Mouse (Mus musculus): ENCODE measurements around the gene Notch1. TPM values are rescaled to one million over a fixed set of nuclear protein-coding genes. Genes with fewer than 3 reads are reported as not detected.
A peak's percentile ranks its signal among the peaks of the same experiment; 100 is the strongest.

Notch1 gene
- polyA plus RNA-seq, 1 experiment: 5.6 TPM

DNA sequence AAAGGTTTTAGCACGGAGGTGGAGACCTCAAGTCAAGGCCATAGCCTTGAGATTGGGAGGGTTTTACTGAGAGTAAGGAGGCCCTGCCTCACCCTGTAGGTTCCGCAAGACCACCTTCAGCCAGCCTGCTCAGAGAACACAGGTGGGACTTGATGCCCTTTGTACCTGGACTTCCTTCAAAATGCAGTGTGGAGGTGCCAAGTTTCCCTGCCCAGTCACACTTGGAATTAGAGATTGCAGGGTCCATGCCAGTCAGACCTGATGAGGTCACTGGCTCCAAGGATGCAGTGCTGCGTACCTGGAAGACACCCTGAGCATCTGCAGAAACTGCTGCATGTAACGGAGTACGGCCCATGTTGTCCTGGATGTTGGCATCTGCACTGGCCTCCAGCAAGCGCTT lies 53.1 kb downstream of the Notch1 start:
- Histone ChIP-seq H3K4me3 (ENCODE audit: insufficient read depth, low read depth, low read length) (no peak overlapping the region), H3K27ac (replicated peaks; ENCODE audit: low read depth, low read length) (no peak overlapping the region), H3K4me1 (ENCODE audit: control insufficient read depth, insufficient read depth, insufficient read length, low read length) (peaks cover 4% of the 10 kb centered on the region; the same call in 1 of the 2 replicates)

DNA sequence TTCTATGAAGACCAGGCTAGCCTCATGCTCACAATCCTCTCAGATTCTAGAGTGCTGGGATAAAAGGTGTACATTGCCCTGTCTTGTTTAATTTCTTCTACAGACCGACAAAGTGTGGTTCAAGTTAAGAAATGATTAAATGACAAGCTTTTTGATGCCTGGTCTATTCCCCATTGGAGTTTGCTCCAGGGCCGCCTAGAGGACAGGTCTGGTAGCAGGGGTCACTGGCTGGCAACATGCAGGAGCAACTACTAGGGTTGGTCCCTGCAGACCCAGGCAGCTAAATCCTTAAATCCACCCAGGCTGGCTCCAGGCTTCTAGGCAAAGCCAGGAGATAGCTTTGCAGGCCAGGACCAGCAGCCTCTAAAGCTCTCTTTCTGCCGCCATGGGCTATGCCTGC lies 53.5 kb downstream of the Notch1 start:
- no peak overlapping the region for H3K4me3 ChIP-seq (ENCODE audit: insufficient read depth, low read depth, low read length)
- H3K4me1 ChIP-seq (ENCODE audit: control insufficient read depth, insufficient read depth, insufficient read length, low read length): peaks cover 5% of the 10 kb centered on the region; the same call in 1 of the 2 replicates
- no peak overlapping the region for H3K27ac ChIP-seq (replicated peaks; ENCODE audit: low read depth, low read length)

DNA sequence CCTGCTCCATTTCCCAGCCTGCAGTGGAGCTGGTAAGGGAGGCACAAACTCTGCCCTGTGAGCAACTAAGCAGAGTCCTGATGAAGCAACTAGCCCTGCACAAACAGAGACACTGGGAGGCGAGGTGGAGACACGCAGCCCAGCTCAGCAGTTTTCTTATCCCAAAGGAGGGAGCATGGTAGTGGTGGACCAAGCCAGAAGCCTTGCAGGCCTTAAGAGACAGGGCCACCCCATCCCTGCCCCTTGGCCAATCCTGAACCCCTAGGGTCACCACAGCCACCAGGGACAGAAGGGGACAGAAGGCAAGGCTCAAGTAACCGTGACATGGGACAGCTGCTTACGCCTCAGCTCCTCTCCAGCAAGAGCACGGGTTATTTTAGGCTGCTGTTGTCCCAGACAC lies 54.8 kb downstream of the Notch1 start:
- Histone ChIP-seq H3K4me1 (ENCODE audit: control insufficient read depth, insufficient read depth, insufficient read length, low read length) (peaks cover 5% of the 10 kb centered on the region; the same call in 1 of the 2 replicates), H3K4me3 (ENCODE audit: insufficient read depth, low read depth, low read length) (no peak overlapping the region), H3K27ac (replicated peaks; ENCODE audit: low read depth, low read length) (no peak overlapping the region)

DNA sequence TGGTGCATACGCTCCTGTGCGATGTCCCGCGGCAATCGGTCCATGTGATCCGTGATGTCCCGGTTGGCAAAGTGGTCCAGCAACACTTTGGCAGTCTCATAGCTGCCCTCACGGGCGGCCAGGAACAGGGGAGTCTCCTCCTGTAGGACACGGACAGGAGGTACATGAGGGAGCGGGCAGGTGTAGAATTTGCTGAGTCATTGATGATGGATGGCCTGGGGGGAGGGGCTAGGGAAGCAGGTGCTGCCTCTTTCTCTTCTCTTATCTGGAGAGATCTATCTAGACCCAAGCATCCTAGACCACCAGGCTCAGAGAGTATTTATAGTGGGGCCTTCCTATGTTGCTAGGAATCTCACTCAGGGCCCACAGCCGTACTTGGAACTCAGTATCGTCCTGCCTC lies 55.6 kb downstream of the Notch1 start:
- peaks cover 5% of the 10 kb centered on the region; the same call in 1 of the 2 replicates for H3K4me1 ChIP-seq (ENCODE audit: control insufficient read depth, insufficient read depth, insufficient read length, low read length)
- H3K4me3 ChIP-seq (ENCODE audit: insufficient read depth, low read depth, low read length): no peak overlapping the region
- H3K27ac ChIP-seq (replicated peaks; ENCODE audit: low read depth, low read length): no peak overlapping the region

DNA sequence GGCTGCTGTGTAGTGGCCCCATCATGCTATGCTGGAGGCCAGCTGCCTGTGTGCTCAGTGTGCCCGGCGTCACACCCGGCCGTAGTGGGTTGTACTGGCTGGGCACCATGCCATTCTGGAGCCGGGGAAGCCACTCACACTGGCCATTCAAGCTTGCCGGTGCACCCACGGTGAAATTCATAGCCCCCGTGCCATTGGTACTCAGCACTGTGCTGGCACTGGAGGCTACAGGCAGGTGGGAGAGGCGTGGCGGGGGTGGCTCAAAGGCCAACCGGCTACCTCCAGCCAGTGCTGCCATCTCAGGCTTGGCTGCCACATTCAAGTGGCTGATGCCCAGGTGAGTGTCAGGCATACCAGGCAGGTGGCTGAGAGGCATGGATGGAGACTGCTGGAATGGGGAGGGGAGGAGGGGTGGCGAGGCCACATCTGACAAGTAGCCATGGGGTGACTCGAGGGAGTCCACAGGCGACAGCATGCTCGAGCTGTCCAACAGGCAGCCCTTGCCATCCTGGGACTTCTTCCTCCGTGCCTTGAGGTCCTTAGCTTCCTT lies 56.3 kb downstream of the Notch1 start:
- Histone ChIP-seq H3K4me1 (ENCODE audit: control insufficient read depth, insufficient read depth, insufficient read length, low read length) (peaks cover 5% of the 10 kb centered on the region; the same call in 1 of the 2 replicates), H3K27ac (replicated peaks; ENCODE audit: low read depth, low read length) (no peak overlapping the region), H3K4me3 (ENCODE audit: insufficient read depth, low read depth, low read length) (no peak overlapping the region)

DNA sequence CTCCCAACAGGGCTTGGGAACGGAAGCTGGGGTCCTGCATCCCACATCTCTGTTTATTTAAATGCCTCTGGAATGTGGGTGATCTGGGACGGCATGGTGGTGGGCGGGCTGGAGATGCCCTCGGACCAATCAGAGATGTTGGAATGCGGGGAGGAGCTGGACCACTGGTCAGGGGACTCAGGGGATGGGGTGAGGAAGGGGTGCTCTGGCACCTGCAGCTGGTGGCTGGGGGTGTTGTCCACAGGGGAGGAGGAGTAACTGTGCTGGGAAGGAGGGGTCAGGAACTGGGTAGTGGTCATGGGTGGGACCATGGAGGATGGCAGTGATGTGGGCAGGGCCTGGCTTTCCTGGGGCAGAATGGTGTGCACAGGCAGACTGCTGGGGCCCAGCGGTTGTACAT lies 57.0 kb downstream of the Notch1 start:
- Histone ChIP-seq H3K4me1 (ENCODE audit: control insufficient read depth, insufficient read depth, insufficient read length, low read length) (peaks cover 5% of the 10 kb centered on the region; the same call in 1 of the 2 replicates), H3K4me3 (ENCODE audit: insufficient read depth, low read depth, low read length) (no peak overlapping the region), H3K27ac (replicated peaks; ENCODE audit: low read depth, low read length) (no peak overlapping the region)

DNA sequence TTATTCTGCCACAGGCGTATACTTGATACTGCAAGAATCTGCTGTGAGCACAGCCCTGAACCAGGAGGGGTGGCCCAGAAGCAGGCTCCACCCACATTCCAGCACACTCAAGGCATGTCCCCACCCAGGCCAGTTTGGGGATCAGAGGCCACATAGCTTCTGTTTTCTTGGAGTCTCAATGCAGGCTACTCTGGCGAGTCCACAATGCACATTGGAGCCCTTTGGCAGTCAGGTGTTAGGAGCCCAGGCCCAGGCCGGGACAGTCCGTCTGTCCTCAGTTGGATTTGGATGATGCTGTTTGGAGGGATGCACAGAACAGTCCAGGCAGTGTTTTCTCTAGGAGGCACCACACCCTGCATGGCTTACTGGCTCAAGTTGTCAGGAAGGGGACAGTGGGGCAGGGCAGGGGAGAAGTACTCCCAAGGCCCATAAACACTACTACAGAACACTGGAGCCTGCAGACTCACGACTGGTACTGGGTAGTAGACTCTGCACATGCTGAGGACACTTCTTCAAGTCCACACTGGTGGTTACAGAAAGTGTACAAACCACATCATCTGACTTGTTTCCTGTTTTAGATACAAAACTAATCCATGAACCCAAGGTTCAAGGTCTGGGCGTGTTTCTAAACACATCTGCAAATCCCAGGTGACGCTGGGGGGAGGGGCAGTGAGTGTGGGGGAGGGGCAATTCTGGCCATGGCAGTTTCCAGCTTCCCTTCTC lies 57.9 kb downstream of the Notch1 start:
- Histone ChIP-seq H3K4me3 (ENCODE audit: insufficient read depth, low read depth, low read length) (no peak overlapping the region), H3K27ac (replicated peaks; ENCODE audit: low read depth, low read length) (no peak overlapping the region), H3K4me1 (ENCODE audit: control insufficient read depth, insufficient read depth, insufficient read length, low read length) (peaks cover 5% of the 10 kb centered on the region; the same call in 1 of the 2 replicates)

DNA sequence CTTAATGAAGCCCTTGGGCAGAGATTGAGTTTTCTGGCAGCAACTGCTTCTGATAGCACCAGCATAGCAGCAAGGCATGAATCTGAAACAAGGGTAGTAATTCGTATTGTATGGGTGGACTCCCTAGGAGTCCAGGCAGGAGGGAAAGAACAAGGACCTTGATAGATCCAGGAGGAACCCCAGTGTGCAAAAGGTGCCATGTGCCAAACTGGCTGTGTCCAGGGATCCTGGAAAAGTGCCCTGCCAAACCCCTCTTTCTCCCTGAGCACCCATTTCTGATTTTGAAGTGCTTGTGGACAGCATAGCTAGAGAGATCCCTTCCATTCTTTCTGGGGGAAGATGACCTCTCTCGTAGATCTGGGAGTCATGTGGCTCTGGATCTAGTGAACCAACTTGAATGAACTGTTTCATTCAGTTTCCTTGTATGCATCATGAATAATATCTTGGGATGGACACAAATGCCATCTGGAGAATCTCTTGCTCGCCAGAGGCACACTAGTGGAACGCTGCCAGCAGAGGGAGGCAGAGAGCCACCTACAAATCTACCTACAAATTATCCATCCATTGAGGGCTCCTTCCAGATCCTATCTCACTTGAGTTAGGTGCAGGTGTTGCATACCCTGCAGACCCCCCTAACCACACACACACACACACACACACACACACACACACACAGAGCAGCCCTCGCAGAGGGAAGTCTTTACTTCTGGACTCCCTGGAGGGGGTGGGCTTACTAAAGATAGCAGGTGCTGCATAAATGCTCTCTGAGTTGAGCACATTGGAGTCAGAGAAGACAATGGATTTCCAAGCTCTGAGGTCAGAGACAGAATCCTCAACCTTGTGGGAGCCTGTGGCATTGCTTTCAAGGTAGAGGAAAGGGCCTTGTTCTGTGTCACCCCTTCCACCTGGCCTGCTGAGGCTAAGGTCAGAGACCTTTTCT lies 67.1 kb downstream of the Notch1 start:
- H3K4me3 ChIP-seq (ENCODE audit: insufficient read depth, low read depth, low read length): no peak overlapping the region
- no peak overlapping the region for H3K27ac ChIP-seq (replicated peaks; ENCODE audit: low read depth, low read length)
- H3K4me1 ChIP-seq (ENCODE audit: control insufficient read depth, insufficient read depth, insufficient read length, low read length): peaks cover 5% of the 10 kb centered on the region

DNA sequence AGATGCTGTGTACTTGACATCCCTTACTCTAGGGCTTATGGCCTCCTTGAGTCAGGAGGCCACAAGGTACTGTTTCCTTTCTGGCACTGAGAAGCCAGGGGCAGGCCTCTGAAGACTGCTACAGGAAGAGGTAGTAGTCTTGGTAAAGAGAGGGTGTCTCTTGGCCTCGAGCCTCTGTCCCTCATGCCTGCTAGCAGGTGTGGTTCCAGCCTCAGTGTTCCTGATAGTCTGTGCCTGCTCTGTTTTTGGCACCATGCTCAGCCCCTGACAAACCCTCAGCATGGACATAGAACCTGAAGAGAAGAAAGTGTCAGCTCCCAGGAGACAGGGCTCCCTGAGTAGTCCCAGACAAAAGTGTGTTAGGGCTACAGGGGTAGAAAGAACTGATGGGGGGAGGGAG lies 69.0 kb downstream of the Notch1 start:
- H3K4me3 ChIP-seq (ENCODE audit: insufficient read depth, low read depth, low read length): no peak overlapping the region
- no peak overlapping the region for H3K27ac ChIP-seq (replicated peaks; ENCODE audit: low read depth, low read length)
- H3K4me1 ChIP-seq (ENCODE audit: control insufficient read depth, insufficient read depth, insufficient read length, low read length): peaks cover 7% of the 10 kb centered on the region

DNA sequence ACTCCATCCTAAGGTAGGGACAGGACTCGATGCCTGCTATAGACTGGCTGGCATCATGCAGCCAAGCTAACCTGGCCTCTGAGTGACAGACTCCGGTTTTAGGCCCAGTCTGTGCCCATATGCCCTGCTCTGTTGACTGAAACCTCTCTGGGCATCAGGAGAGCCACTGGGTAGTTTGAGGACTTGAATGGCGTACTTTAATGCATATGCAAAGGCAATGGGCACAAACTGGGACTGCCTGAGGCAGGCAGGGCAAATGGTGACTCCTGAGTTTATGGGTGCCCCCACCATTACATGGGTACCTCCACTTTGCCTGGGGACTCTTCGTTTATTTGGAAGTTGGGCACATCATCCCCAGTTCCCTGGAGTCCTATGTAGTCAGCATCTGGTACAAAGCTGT lies 69.8 kb downstream of the Notch1 start:
- Histone ChIP-seq H3K4me3 (ENCODE audit: insufficient read depth, low read depth, low read length) (peak overlapping the region; percentile 81; the same call in 1 of the 2 replicates), H3K4me1 (ENCODE audit: control insufficient read depth, insufficient read depth, insufficient read length, low read length) (peaks cover 7% of the 10 kb centered on the region), H3K27ac (replicated peaks; ENCODE audit: low read depth, low read length) (0 out of 2 replicates have a peak overlapping the region, but pooled peaks have one; percentile 22)

DNA sequence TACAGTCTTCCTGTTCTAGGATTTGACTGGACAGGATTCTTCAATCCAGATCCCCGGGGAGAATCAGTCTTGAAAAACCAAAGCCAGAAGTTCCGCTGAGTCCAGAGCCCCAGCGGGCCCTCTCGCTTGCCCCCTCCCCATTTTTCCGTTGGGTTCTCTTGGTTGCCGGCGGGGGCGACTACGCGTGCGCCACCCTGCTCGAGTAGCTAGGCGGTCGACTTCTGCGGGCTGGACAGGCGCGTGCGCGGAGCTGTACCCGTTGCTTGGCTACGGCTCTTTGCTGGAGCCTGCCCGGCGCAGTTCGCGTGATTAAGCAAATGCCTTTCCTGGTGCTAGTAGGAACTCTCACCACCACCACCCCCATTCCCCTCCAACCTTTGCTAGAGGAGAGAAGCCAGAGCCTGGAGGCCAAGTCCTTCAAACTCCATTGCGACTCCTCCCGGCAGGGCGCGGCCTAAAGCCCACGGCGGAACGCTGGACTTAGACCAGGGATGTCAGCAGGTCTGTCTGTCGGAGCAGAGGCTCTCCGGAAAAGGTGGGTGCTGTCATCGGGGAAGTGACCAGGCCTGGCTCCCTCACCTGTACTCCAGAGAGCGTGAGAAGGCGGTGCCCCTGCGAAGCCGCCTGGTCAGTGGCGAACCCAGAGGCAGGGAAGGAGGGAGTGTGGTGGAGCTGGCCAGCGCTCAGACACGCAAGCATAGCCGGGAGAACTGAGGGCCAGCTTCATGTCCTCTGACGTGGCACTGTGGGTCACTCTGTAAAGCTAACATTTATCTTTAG lies 70.6 kb downstream of the Notch1 start:
- H3K27ac ChIP-seq (replicated peaks; ENCODE audit: low read depth, low read length): peak overlapping the region; percentile 71
- H3K4me1 ChIP-seq (ENCODE audit: control insufficient read depth, insufficient read depth, insufficient read length, low read length): peaks cover 7% of the 10 kb centered on the region
- H3K4me3 ChIP-seq (ENCODE audit: insufficient read depth, low read depth, low read length): peak overlapping the region; percentile 81

DNA sequence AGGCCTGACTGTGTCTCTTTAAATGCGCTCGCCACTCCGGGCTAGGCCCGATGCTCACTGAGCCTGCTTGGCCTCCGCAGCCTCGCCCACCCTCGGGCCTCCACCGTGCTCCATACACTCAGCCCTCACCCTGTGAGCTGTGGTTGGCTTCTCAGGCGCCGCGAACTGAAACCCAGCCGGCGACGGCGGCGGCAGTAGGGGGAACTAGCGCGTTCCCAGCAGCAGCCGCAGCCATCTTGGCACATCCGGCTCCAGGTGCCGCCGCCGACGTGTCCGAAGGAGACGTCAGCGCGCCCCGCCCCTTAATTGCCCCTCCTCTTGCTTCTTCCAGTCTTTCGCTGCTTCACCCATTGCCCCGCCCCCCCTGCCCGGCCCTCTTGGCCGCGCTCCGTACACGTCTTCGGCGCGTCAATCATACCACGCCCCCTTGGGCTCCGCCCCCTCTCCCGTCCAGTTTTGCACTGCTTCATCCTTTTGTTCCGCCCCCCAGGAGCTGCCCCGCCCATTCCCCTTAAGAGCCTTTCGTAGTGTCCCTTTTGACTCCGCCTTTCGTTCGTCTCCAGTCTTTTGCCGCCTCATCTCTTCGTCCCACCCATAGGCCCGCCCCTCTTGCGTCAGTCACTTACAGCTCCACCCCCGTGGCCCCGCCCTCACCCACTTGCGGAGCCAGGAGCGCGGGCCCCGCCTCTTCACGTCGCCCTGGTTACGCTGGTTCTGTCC lies 71.4 kb downstream of the Notch1 start, which contains the start of gene Sec16a:
TSS of gene Sec16a (minus strand) at position 271 of the 720 bp plus-strand sequence.
- peak within 1 kb of the TSS; percentile 80 for H3K27ac ChIP-seq (replicated peaks; ENCODE audit: low read depth, low read length)
- peak within 1 kb of the TSS; percentile 82 for H3K4me3 ChIP-seq (ENCODE audit: insufficient read depth, low read depth, low read length)

DNA sequence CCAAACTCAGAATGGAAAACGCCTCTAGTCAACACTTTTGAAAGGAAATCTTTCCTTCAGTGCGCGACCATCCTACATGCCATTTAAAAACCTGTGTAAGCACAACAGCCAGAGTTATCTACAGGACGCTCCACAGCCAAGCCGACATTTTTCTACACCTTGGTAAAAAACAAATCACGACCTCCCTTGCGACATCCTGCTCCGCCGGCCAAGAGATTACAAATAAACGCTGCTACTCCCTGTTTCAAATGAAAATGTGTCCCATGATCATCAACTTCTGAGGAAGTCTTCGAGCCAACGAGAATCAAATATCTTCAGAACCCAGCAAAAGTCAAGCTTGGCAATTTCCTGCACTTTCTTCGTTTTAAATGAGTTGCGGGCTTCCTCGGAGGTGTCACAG lies 72.1 kb downstream of the Notch1 start:
- peak overlapping the region; percentile 82 for H3K4me3 ChIP-seq (ENCODE audit: insufficient read depth, low read depth, low read length)
- H3K27ac ChIP-seq (replicated peaks; ENCODE audit: low read depth, low read length): peak overlapping the region; percentile 80

More for the DNA sequence above, 71.4 kb downstream of the Notch1 start, which contains the start of gene Sec16a:
- H3K4me1 ChIP-seq (ENCODE audit: control insufficient read depth, insufficient read depth, insufficient read length, low read length): peaks cover 7% of the 10 kb centered on the region

DNA sequence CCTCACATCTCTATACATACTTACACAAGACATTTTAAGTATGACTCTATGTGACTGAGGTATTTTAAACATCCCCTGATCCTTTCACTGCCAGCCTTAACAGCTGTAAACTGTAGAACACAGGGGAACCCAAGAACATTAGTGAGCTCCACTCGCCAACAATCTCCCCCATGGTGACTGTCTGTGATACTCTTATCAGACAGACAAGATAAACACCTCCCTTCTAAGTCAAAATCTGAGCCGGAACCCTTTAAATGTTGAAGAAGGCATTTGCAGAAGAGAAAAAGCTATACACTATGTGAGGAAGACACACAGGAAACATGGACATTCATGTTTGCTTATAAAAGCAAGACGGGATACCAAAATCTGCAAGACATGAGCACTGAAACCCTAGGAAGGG lies 72.6 kb downstream of the Notch1 start:
- Histone ChIP-seq H3K4me1 (ENCODE audit: control insufficient read depth, insufficient read depth, insufficient read length, low read length) (peaks cover 7% of the 10 kb centered on the region), H3K4me3 (ENCODE audit: insufficient read depth, low read depth, low read length) (peak overlapping the region; percentile 82), H3K27ac (replicated peaks; ENCODE audit: low read depth, low read length) (peak overlapping the region; percentile 80)

More for the DNA sequence above, 72.1 kb downstream of the Notch1 start:
- H3K4me1 ChIP-seq (ENCODE audit: control insufficient read depth, insufficient read depth, insufficient read length, low read length): peaks cover 7% of the 10 kb centered on the region

All from brown adipose tissue, adult 24 weeks (tissue).